Mouse (Mus musculus) liver, embryonic 12.5 days (tissue): ENCODE results near the gene Hes2. TPM values are rescaled to one million over a fixed set of nuclear protein-coding genes. Genes with fewer than 3 reads are reported as not detected.

Source experiments
- ATAC-seq: fragments of 200-750 bp; cut with Nextera tagmentation; 2 replicates; pipeline ENCODE4 v1.8.0; 2017; ENCODE audit warnings: moderate number of reproducible peaks, mild to moderate bottlenecking, moderate library complexity
- H3K27ac ChIP-seq: fragments of 300-500 bp; sonication (generic); 2 replicates; pipeline ENCODE4 v1.5.1; 2016; ENCODE audit warnings: mild to moderate bottlenecking
- H3K27me3 ChIP-seq: fragments of 300-500 bp; sonication (generic); replicated peaks from 2 replicates; pipeline ENCODE4 v1.6.1; 2016; ENCODE audit warnings: mild to moderate bottlenecking, moderate library complexity
- H3K36me3 ChIP-seq: fragments of 300-500 bp; sonication (generic); 2 replicates; pipeline ENCODE4 v1.6.1; 2016; ENCODE audit warnings: mild to moderate bottlenecking, moderate library complexity
- H3K4me1 ChIP-seq: fragments of 300-500 bp; sonication (generic); 2 replicates; pipeline ENCODE4 v1.6.1; 2016
- H3K4me2 ChIP-seq: fragments of 300-500 bp; sonication (generic); 2 replicates; pipeline ENCODE4 v1.6.1; 2016; ENCODE audit warnings: mild to moderate bottlenecking, moderate library complexity
- H3K4me3 ChIP-seq: fragments of 300-500 bp; sonication (generic); 2 replicates; pipeline ENCODE4 v1.5.1; 2016; ENCODE audit warnings: mild to moderate bottlenecking, moderate library complexity
- H3K9ac ChIP-seq: fragments of 300-500 bp; sonication (generic); 2 replicates; pipeline ENCODE4 v1.6.1; 2016; ENCODE audit warnings: mild to moderate bottlenecking, moderate library complexity
- H3K9me3 ChIP-seq: fragments of 300-500 bp; sonication (generic); replicated peaks from 2 replicates; pipeline ENCODE4 v1.6.1; 2016; ENCODE audit warnings: mild to moderate bottlenecking, moderate library complexity
- WGBS: fragments of 180-500 bp; shearing (Covaris S2); methylation state at CpG from one replicate; pipeline ENCODE4 v1.1.7; 2016; ENCODE audit not compliant: insufficient replicate concordance; 5-methylcytosine and 5-hydroxymethylcytosine counted together
- polyA plus RNA-seq: library from polyadenylated mRNA; unstranded; fragments of >200 nt; fragmentation: Nextera tagmentation; extraction: Ambion mirVana; gene quantifications from 2 replicates; pipeline ENCODE4 v1.2.1, GENCODE M21; 2016

The Hes2 gene
- polyA plus RNA-seq, 1 experiment from 2014 or later: 0.05 TPM

DNA sequence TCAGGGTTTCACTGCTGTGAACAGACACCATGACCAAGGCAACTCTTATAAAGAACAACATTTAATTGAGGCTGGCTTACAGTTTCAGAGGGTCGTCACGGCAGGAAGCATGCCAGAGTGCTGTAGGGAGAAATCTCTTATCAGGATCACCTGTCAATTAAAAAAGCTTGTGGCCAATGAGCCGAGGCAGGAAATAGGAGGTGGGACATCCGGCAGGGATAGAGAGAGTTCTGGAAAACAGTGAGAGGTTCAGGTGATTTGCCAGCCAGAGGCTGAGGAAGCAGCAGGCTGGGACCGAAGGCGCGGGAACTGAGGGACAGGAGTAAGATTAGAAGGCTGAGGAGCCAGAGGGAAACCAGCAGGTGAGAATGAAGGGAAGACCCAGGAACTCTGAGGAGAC is 10.4 kb downstream of the Hes2 start:
- no peak for ATAC-seq
- H3K4me2 ChIP-seq: no peak overlapping the region
- H3K27ac ChIP-seq: no peak overlapping the region
- H3K9me3 ChIP-seq: no peaks in the 10 kb centered on the region
- H3K4me3 ChIP-seq: no peak overlapping the region
- H3K4me1 ChIP-seq: peaks cover 5% of the 10 kb centered on the region
- no peak overlapping the region for H3K9ac ChIP-seq
- peaks cover 52% of the 10 kb centered on the region for H3K27me3 ChIP-seq
- WGBS: 57% methylated on average over 7 of the region's 7 CpGs
- no peaks in the 10 kb centered on the region for H3K36me3 ChIP-seq

GRCm38 (mm10) chr4:152170286-152170685 is 11.6 kb downstream of the Hes2 start:
- H3K27me3 ChIP-seq: peaks cover 44% of the 10 kb centered on the region

GRCm38 (mm10) chr4:152171543-152171942 is 12.9 kb downstream of the Hes2 start:
- Histone ChIP-seq H3K4me3 (no peak overlapping the region), H3K4me2 (no peak overlapping the region), H3K27me3 (peaks cover 36% of the 10 kb centered on the region), H3K4me1 (peaks cover 2% of the 10 kb centered on the region; the same call in 1 of the 2 replicates), H3K9ac (no peak overlapping the region), H3K27ac (no peak overlapping the region), H3K36me3 (no peaks in the 10 kb centered on the region), H3K9me3 (no peaks in the 10 kb centered on the region)
- 74% methylated on average over 6 of the region's 6 CpGs for WGBS
- ATAC-seq: no peak

More at GRCm38 (mm10) chr4:152170286-152170685, 11.6 kb downstream of the Hes2 start:
- peaks cover 5% of the 10 kb centered on the region for H3K4me1 ChIP-seq
- no peak overlapping the region for H3K27ac ChIP-seq
- no peak for ATAC-seq
- H3K4me2 ChIP-seq: no peak overlapping the region
- WGBS: 74% methylated on average over 10 of the region's 10 CpGs
- H3K4me3 ChIP-seq: no peak overlapping the region
- H3K36me3 ChIP-seq: no peaks in the 10 kb centered on the region
- H3K9me3 ChIP-seq: no peaks in the 10 kb centered on the region
- no peak overlapping the region for H3K9ac ChIP-seq

- Histone ChIP-seq H3K36me3 (no peaks in the 10 kb centered on the region), H3K4me2 (no peak overlapping the region), H3K27me3 (peaks cover 33% of the 10 kb centered on the region), H3K27ac (no peak overlapping the region), H3K4me3 (no peak overlapping the region), H3K4me1 (peaks cover 14% of the 10 kb centered on the region), H3K9ac (no peak overlapping the region), H3K9me3 (no peaks in the 10 kb centered on the region)
- WGBS: under 1% methylated on average over 5 of the region's 5 CpGs
- ATAC-seq: no peak
Measured at GRCm38 (mm10) chr4:152173041-152173440, 14.4 kb downstream of the Hes2 start.

GRCm38 (mm10) chr4:152173956-152174355 is 15.3 kb downstream of the Hes2 start:
- Histone ChIP-seq H3K27ac (no peak overlapping the region), H3K27me3 (peaks cover 35% of the 10 kb centered on the region), H3K4me2 (no peak overlapping the region), H3K4me1 (peaks cover 21% of the 10 kb centered on the region), H3K9ac (no peak overlapping the region), H3K36me3 (no peaks in the 10 kb centered on the region), H3K9me3 (no peaks in the 10 kb centered on the region), H3K4me3 (no peak overlapping the region)
- 76% methylated on average over 9 of the region's 9 CpGs for WGBS
- ATAC-seq: no peak

- Histone ChIP-seq H3K4me2 (peak overlapping the region; percentile 97; the same call in 1 of the 2 replicates), H3K4me1 (peaks cover 43% of the 10 kb centered on the region), H3K36me3 (0 out of 2 replicates have a peak, but pooled peaks cover 2% of the 10 kb centered on the region), H3K4me3 (no peak overlapping the region), H3K9me3 (no peaks in the 10 kb centered on the region), H3K9ac (no peak overlapping the region), H3K27ac (peak overlapping the region; percentile 88; the same call in 1 of the 2 replicates), H3K27me3 (peaks cover 31% of the 10 kb centered on the region)
- WGBS: 42% methylated on average over 3 of the region's 3 CpGs
- no peak for ATAC-seq
Measured at GRCm38 (mm10) chr4:152176638-152177037, 18.0 kb downstream of the Hes2 start.

DNA sequence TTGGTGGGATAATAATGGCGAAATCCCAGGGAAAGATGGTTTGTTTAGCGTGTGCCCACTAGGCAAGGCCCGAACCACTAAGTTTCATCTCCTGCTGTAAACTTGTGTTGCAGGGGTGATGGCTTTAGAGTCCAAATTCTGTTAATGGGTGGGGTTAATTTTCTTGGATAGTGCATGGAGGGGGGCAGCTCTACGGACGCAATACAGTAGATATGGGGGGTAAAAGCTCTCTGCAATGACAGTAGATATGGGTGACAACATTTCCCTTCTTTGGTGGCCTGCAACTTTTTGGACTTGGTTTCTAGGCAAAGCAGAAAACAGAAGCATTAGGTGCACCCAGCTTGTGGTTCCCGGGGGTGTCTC is 18.5 kb downstream of the Hes2 start:
- Histone ChIP-seq H3K9ac (peak overlapping the region; percentile 92), H3K4me2 (peak overlapping the region; percentile 97), H3K9me3 (no peaks in the 10 kb centered on the region), H3K4me1 (peaks cover 43% of the 10 kb centered on the region), H3K4me3 (peak overlapping the region; percentile 77), H3K27me3 (peaks cover 31% of the 10 kb centered on the region), H3K36me3 (0 out of 2 replicates have a peak, but pooled peaks cover 2% of the 10 kb centered on the region), H3K27ac (peak overlapping the region; percentile 88)
- 39% methylated on average over 6 of the region's 6 CpGs for WGBS
- ATAC-seq: no peak

GRCm38 (mm10) chr4:152177537-152178343 is 19.1 kb downstream of the Hes2 start, which contains the start of gene Acot7:
Gene Acot7, plus strand, starts transcription at chr4:152178134.
- Histone ChIP-seq H3K4me2 (peak within 1 kb of the TSS; percentile 97), H3K9me3 (no peaks in the 10 kb centered on the region), H3K36me3 (0 out of 2 replicates have a peak, but pooled peaks cover 2% of the 10 kb centered on the region), H3K27me3 (peaks cover 27% of the 10 kb centered on the region), H3K4me3 (peak within 1 kb of the TSS; percentile 77), H3K27ac (peak within 1 kb of the TSS; percentile 88), H3K9ac (peak within 1 kb of the TSS; percentile 92), H3K4me1 (peaks cover 43% of the 10 kb centered on the region)
- peak; percentile 96 for ATAC-seq
- WGBS: under 1% methylated on average over 87 of the region's 108 CpGs

DNA sequence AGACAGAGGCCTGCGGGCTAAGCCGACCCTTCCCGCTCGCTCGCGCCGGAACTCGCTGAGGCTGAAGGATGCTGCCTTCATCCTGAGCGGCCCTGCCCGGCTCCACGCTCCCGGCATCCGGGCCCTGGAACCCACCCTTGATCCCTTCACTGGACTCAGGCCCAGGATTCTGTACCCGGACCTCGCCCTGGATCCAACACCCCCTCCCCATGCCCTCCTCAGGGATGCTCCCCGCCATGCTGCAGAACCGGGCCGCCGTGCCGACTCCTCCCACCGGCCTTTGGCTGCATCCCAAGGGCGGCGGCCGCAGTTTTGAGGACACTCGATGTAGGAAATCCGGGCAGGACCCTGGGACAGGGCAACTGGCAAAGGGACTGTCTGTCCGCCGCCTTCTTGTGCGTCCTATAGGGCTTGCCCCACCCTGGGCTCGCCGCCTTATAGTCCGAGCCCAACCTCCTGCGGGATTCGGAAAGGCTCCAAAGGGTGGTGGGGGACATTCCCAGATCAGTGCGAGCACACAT is 19.7 kb downstream of the Hes2 start:
- under 1% methylated on average over 35 of the region's 35 CpGs for WGBS
- H3K36me3 ChIP-seq: 0 out of 2 replicates have a peak, but pooled peaks cover 2% of the 10 kb centered on the region
- peak overlapping the region; percentile 97 for H3K4me2 ChIP-seq
- H3K27ac ChIP-seq: no peak overlapping the region
- peak overlapping the region; percentile 92 for H3K9ac ChIP-seq
- H3K4me1 ChIP-seq: peaks cover 43% of the 10 kb centered on the region
- peaks cover 26% of the 10 kb centered on the region for H3K27me3 ChIP-seq
- H3K4me3 ChIP-seq: peak overlapping the region; percentile 77
- peak; percentile 44 for ATAC-seq
- H3K9me3 ChIP-seq: no peaks in the 10 kb centered on the region

- H3K4me2 ChIP-seq: peak overlapping the region; percentile 97
- peaks cover 46% of the 10 kb centered on the region for H3K4me1 ChIP-seq
- H3K27me3 ChIP-seq: peaks cover 20% of the 10 kb centered on the region
- H3K27ac ChIP-seq: no peak overlapping the region
- ATAC-seq: no peak
- WGBS: 20% methylated on average over 16 of the region's 16 CpGs
- H3K4me3 ChIP-seq: peak overlapping the region; percentile 77
- peak overlapping the region; percentile 92 for H3K9ac ChIP-seq
- 0 out of 2 replicates have a peak, but pooled peaks cover 2% of the 10 kb centered on the region for H3K36me3 ChIP-seq
- H3K9me3 ChIP-seq: no peaks in the 10 kb centered on the region
Measured at GRCm38 (mm10) chr4:152178916-152179705, 20.4 kb downstream of the Hes2 start.

DNA sequence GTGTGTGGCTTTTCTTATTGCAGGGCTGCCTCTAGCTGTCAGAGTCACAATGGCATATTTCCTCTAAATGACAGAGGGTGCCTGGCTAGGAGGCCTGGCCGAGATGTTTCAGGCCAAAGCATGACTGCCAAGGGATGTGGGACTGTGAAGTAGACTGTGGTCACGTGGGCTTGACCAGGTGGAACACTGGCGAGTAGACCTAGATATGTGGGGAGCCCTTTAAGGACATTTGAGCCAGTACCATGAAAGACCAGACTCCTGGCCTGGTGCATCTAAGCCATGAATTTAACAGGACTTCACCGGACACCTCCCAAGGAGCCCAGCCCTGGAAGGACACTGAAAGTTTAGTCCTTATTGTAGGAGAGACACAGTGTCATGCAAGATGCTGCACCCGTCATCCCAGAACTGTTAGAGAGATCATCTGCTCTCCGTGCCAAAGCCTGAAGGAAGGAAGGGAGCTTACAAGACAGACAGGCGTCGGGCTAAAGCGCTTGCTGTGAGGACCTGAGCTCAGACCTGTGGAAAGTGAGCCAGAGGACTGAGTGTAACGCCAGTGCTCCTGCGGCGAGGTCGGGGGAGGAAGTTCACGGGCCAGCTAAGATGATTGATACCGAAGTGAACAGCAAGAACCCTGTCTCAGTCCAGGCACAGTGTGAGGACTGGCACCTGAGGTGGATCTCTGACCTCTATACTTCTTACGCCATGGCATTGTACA is 21.4 kb downstream of the Hes2 start:
- 63% methylated on average over 16 of the region's 16 CpGs for WGBS
- Histone ChIP-seq H3K4me2 (no peak overlapping the region), H3K27ac (no peak overlapping the region), H3K27me3 (peaks cover 18% of the 10 kb centered on the region), H3K4me1 (peaks cover 56% of the 10 kb centered on the region), H3K9me3 (no peaks in the 10 kb centered on the region), H3K4me3 (no peak overlapping the region), H3K9ac (no peak overlapping the region), H3K36me3 (0 out of 2 replicates have a peak, but pooled peaks cover 2% of the 10 kb centered on the region)
- no peak for ATAC-seq
